Mouse (Mus musculus) limb, embryonic 13.5 days (tissue): ENCODE data around the gene Kifc5b. TPM values are rescaled to one million over a fixed set of nuclear protein-coding genes. Genes with fewer than 3 reads are reported as not detected.

Experiments
- ATAC-seq: fragments of 200-750 bp; cut with Nextera tagmentation; 2 replicates; pipeline ENCODE4 v1.8.0; 2017; ENCODE audit warnings: low read depth, moderate number of reproducible peaks, moderate TSS enrichment; ENCODE audit not compliant: low FRiP score
- H3K27ac ChIP-seq: fragments of 300-500 bp; sonication (generic); 2 replicates; pipeline ENCODE4 v1.5.1; 2015; ENCODE audit warnings: inconsistent platforms, mild to moderate bottlenecking, moderate library complexity
- H3K27me3 ChIP-seq: fragments of 300-500 bp; sonication (generic); 2 replicates; pipeline ENCODE4 v1.6.1; 2015; ENCODE audit warnings: mild to moderate bottlenecking, inconsistent platforms
- H3K36me3 ChIP-seq: fragments of 300-500 bp; sonication (generic); 2 replicates; pipeline ENCODE4 v1.6.1; 2015; ENCODE audit warnings: inconsistent platforms, mild to moderate bottlenecking, moderate library complexity
- H3K4me1 ChIP-seq: fragments of 300-500 bp; sonication (generic); 2 replicates; pipeline ENCODE4 v1.6.1; 2015; ENCODE audit warnings: inconsistent platforms
- H3K4me2 ChIP-seq: fragments of 300-500 bp; sonication (generic); replicated peaks from 2 replicates; pipeline ENCODE4 v1.6.1; 2015; ENCODE audit warnings: inconsistent platforms, mild to moderate bottlenecking, moderate library complexity
- H3K4me3 ChIP-seq: fragments of 300-500 bp; sonication (generic); 2 replicates; pipeline ENCODE4 v1.5.1; 2015; ENCODE audit warnings: moderate library complexity, mild to moderate bottlenecking, inconsistent platforms
- H3K9ac ChIP-seq: fragments of 300-500 bp; sonication (generic); 2 replicates; pipeline ENCODE4 v1.6.1; 2015; ENCODE audit warnings: mild to moderate bottlenecking, inconsistent platforms
- H3K9me3 ChIP-seq: fragments of 300-500 bp; sonication (generic); 2 replicates; pipeline ENCODE4 v1.6.1; 2016; ENCODE audit warnings: inconsistent platforms
- WGBS: fragments of 180-500 bp; shearing (Covaris S2); methylation state at CpG from one replicate; pipeline ENCODE4 v1.1.7; 2015; 5-methylcytosine and 5-hydroxymethylcytosine counted together
- polyA plus RNA-seq: library from polyadenylated mRNA; unstranded; fragments of >200 nt; fragmentation: Nextera tagmentation; extraction: Ambion mirVana; gene quantifications from 2 replicates; pipeline ENCODE4 v1.2.1, GENCODE M21; 2015

Gene Kifc5b
- polyA plus RNA-seq, 1 experiment from 2014 or later = 9.0 TPM

- Histone ChIP-seq H3K27me3 (no peaks in the 10 kb centered on the region), H3K36me3 (peaks cover 12% of the 10 kb centered on the region), H3K9ac (peak overlapping the region; percentile 70), H3K4me1 (peaks cover 77% of the 10 kb centered on the region), H3K4me2 (peak overlapping the region; percentile 90), H3K9me3 (no peaks in the 10 kb centered on the region), H3K27ac (peak overlapping the region; percentile 61; the same call in 1 of the 2 replicates), H3K4me3 (peak overlapping the region; percentile 45)
- no peak for ATAC-seq
- WGBS = 24% methylated on average over 7 of the region's 7 CpGs
Measured at GRCm38 (mm10) chr17:26950560-26951288, 33.8 kb downstream of the Kifc5b start.

- Histone ChIP-seq H3K9me3 (no peaks in the 10 kb centered on the region), H3K4me1 (peaks cover 70% of the 10 kb centered on the region), H3K4me3 (peak overlapping the region; percentile 45), H3K27me3 (no peaks in the 10 kb centered on the region), H3K4me2 (peak overlapping the region; percentile 90), H3K36me3 (peaks cover 19% of the 10 kb centered on the region), H3K27ac (peak overlapping the region; percentile 63; the same call in 1 of the 2 replicates), H3K9ac (peak overlapping the region; percentile 70)
- WGBS = 0% methylated on average over 11 of the region's 11 CpGs
- ATAC-seq = peak; percentile 73
Measured at GRCm38 (mm10) chr17:26951406-26951805, 34.5 kb downstream of the Kifc5b start.

- peak overlapping the region; percentile 45 for H3K4me3 ChIP-seq
- no peaks in the 10 kb centered on the region for H3K9me3 ChIP-seq
- H3K27ac ChIP-seq = peak overlapping the region; percentile 63; the same call in 1 of the 2 replicates
- H3K27me3 ChIP-seq = no peaks in the 10 kb centered on the region
- 5% methylated on average over 22 of the region's 23 CpGs for WGBS
- peak overlapping the region; percentile 70 for H3K9ac ChIP-seq
- peaks cover 62% of the 10 kb centered on the region for H3K4me1 ChIP-seq
- H3K36me3 ChIP-seq = peaks cover 27% of the 10 kb centered on the region
- H3K4me2 ChIP-seq = peak overlapping the region; percentile 90
- no peak for ATAC-seq
Measured at GRCm38 (mm10) chr17:26951952-26952877, 35.3 kb downstream of the Kifc5b start.

- Histone ChIP-seq H3K9ac (peak overlapping the region; percentile 70), H3K27ac (peak overlapping the region; percentile 48; the same call in 1 of the 2 replicates), H3K36me3 (peaks cover 37% of the 10 kb centered on the region), H3K27me3 (no peaks in the 10 kb centered on the region), H3K9me3 (no peaks in the 10 kb centered on the region), H3K4me3 (peak overlapping the region; percentile 45), H3K4me2 (peak overlapping the region; percentile 90), H3K4me1 (peaks cover 55% of the 10 kb centered on the region)
- ATAC-seq = no peak
- WGBS = 25% methylated on average over 6 of the region's 6 CpGs
Measured at GRCm38 (mm10) chr17:26953201-26953600, 36.3 kb downstream of the Kifc5b start.

- peak overlapping the region; percentile 45 for H3K4me3 ChIP-seq
- H3K27me3 ChIP-seq = no peaks in the 10 kb centered on the region
- no peak for ATAC-seq
- H3K27ac ChIP-seq = no peak overlapping the region
- peak overlapping the region; percentile 70 for H3K9ac ChIP-seq
- no peaks in the 10 kb centered on the region for H3K9me3 ChIP-seq
- H3K4me2 ChIP-seq = peak overlapping the region; percentile 90
- H3K36me3 ChIP-seq = peaks cover 42% of the 10 kb centered on the region
- 10% methylated on average over 14 of the region's 16 CpGs for WGBS
- peaks cover 55% of the 10 kb centered on the region for H3K4me1 ChIP-seq
Measured at GRCm38 (mm10) chr17:26953726-26954125, 36.8 kb downstream of the Kifc5b start.

- Histone ChIP-seq H3K9me3 (no peaks in the 10 kb centered on the region), H3K4me2 (no peak overlapping the region), H3K27ac (no peak overlapping the region), H3K27me3 (no peaks in the 10 kb centered on the region), H3K9ac (no peak overlapping the region), H3K4me1 (peaks cover 31% of the 10 kb centered on the region), H3K4me3 (no peak overlapping the region), H3K36me3 (peaks cover 68% of the 10 kb centered on the region)
- no peak for ATAC-seq
- WGBS = 76% methylated on average over 5 of the region's 5 CpGs
Measured at GRCm38 (mm10) chr17:26956309-26956708, 39.4 kb downstream of the Kifc5b start.

- Histone ChIP-seq H3K27me3 (no peaks in the 10 kb centered on the region), H3K9me3 (no peaks in the 10 kb centered on the region), H3K4me1 (peaks cover 25% of the 10 kb centered on the region), H3K36me3 (peaks cover 74% of the 10 kb centered on the region), H3K27ac (no peak overlapping the region), H3K4me2 (no peak overlapping the region), H3K9ac (no peak overlapping the region), H3K4me3 (no peak overlapping the region)
- ATAC-seq = no peak
- WGBS = 90% methylated on average over 18 of the region's 18 CpGs
Measured at GRCm38 (mm10) chr17:26956895-26957294, 40.0 kb downstream of the Kifc5b start.

- Histone ChIP-seq H3K4me2 (no peak overlapping the region), H3K4me1 (peaks cover 15% of the 10 kb centered on the region), H3K27ac (no peak overlapping the region), H3K27me3 (no peaks in the 10 kb centered on the region), H3K36me3 (peaks cover 84% of the 10 kb centered on the region), H3K9me3 (no peaks in the 10 kb centered on the region), H3K4me3 (no peak overlapping the region), H3K9ac (no peak overlapping the region)
- ATAC-seq = no peak
- WGBS = 95% methylated on average over 5 of the region's 5 CpGs
Measured at GRCm38 (mm10) chr17:26957872-26958271, 41.0 kb downstream of the Kifc5b start.

- Histone ChIP-seq H3K9ac (no peak overlapping the region), H3K27ac (no peak overlapping the region), H3K4me3 (no peak overlapping the region), H3K36me3 (peaks cover 92% of the 10 kb centered on the region), H3K4me1 (peaks cover 5% of the 10 kb centered on the region), H3K9me3 (no peaks in the 10 kb centered on the region), H3K27me3 (no peaks in the 10 kb centered on the region), H3K4me2 (no peak overlapping the region)
- WGBS = 62% methylated on average over 5 of the region's 5 CpGs
- no peak for ATAC-seq
Measured at GRCm38 (mm10) chr17:26958880-26959279, 42.0 kb downstream of the Kifc5b start.

- H3K27me3 ChIP-seq = no peaks in the 10 kb centered on the region
- H3K4me3 ChIP-seq = no peak overlapping the region
- no peaks in the 10 kb centered on the region for H3K9me3 ChIP-seq
- no peak overlapping the region for H3K27ac ChIP-seq
- WGBS = 94% methylated on average over 4 of the region's 4 CpGs
- peaks cover 98% of the 10 kb centered on the region for H3K36me3 ChIP-seq
- no peak overlapping the region for H3K9ac ChIP-seq
- no peak for ATAC-seq
- no peak overlapping the region for H3K4me2 ChIP-seq
- no peaks in the 10 kb centered on the region for H3K4me1 ChIP-seq
Measured at GRCm38 (mm10) chr17:26959815-26960214, 42.9 kb downstream of the Kifc5b start.

GRCm38 (mm10) chr17:26961572-26962240 lies 44.8 kb downstream of the Kifc5b start:
- peaks cover 98% of the 10 kb centered on the region for H3K36me3 ChIP-seq
- WGBS = 95% methylated on average over 21 of the region's 21 CpGs
- no peak overlapping the region for H3K27ac ChIP-seq
- H3K4me1 ChIP-seq = no peaks in the 10 kb centered on the region
- H3K9me3 ChIP-seq = no peaks in the 10 kb centered on the region
- no peaks in the 10 kb centered on the region for H3K27me3 ChIP-seq
- no peak overlapping the region for H3K9ac ChIP-seq
- no peak overlapping the region for H3K4me3 ChIP-seq
- H3K4me2 ChIP-seq = no peak overlapping the region
- 0 out of 2 replicates have a peak, but pooled peaks have one; percentile 34 for ATAC-seq
